Mouse (Mus musculus): ENCODE results near the gene Sv2a. TPM values are rescaled to one million over a fixed set of nuclear protein-coding genes. Genes with fewer than 3 reads are reported as not detected.

Sv2a gene
- polyA plus RNA-seq, 1 experiment: 0.28 TPM

DNA sequence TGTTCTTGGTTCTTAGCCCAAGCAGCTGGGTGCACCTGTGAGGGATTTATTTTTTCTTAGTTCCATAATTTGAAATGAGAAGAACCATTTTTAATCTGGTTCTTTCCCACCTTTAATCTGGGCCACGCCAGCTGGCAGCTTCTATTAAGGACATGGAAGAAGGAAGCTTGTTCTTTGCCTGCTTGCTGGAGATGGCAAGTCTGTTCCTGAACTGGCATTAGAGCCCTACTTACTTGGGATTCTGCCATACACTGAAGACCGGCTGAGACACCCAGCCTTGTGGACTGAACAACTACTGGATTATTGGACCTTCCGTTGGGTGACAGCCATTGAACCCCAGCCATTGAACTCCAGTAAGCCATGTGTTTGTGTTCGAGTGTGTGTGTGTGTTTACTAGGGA lies 41.8 kb downstream of the Sv2a start:
- Histone ChIP-seq H3K36me3 (ENCODE audit: control insufficient read depth, insufficient read depth) (no peaks in the 10 kb centered on the region), H3K4me2 (ENCODE audit: low read depth) (peak overlapping the region; percentile 93), H3ac (ENCODE audit: control insufficient read depth, insufficient read length) (no peak overlapping the region), H3K27me3 (ENCODE audit: control insufficient read depth, insufficient read depth, insufficient read length) (no peaks in the 10 kb centered on the region), H3K4me3 (peak overlapping the region; percentile 47), H3K79me2 (ENCODE audit: control insufficient read depth, insufficient read depth) (no peaks in the 10 kb centered on the region)
- no peak for TF ChIP-seq POLR2AphosphoS2 (IDR thresholded peaks at IDR 0.05; ENCODE audit: insufficient read length, low read depth)
- no peak for TF ChIP-seq TCF12 (IDR thresholded peaks at IDR 0.05; ENCODE audit: insufficient read depth, poor library complexity, severe bottlenecking)

DNA sequence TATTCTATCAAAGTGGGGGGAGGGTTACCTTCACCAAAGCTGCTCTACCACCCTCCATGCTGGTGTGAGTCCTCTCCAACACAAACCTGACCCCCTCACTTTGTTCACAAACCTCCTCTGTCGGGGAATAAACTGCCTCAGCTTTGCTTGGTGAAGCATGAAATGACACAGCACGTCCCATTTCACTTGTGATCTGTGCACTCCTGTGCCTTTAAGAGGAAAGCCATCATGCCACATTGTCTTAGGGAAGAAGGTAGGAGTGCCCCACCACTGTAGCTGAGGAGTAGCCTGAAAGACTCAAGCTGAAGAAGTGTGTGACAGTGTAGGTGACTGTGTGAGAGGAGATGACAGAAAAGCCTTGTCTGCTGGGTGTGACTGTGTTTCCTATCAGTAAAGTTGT lies 44.5 kb downstream of the Sv2a start:
- Histone ChIP-seq H3K36me3 (ENCODE audit: control insufficient read depth, insufficient read depth) (no peaks in the 10 kb centered on the region), H3K4me2 (ENCODE audit: low read depth) (no peak overlapping the region), H3ac (ENCODE audit: control insufficient read depth, insufficient read length) (no peak overlapping the region), H3K27me3 (ENCODE audit: control insufficient read depth, insufficient read depth, insufficient read length) (no peaks in the 10 kb centered on the region), H3K79me2 (ENCODE audit: control insufficient read depth, insufficient read depth) (no peaks in the 10 kb centered on the region), H3K4me3 (no peak overlapping the region)
- TF ChIP-seq USF1 (IDR thresholded peaks at IDR 0.05; ENCODE audit: low read depth) (no peak), E2F4 (IDR thresholded peaks at IDR 0.05; ENCODE audit: insufficient read depth) (no peak), REST (IDR thresholded peaks at IDR 0.05; ENCODE audit: insufficient read depth, insufficient read length) (no peak), MAX (IDR thresholded peaks at IDR 0.05; ENCODE audit: low read depth) (no peak), TCF3 (IDR thresholded peaks at IDR 0.05; ENCODE audit: insufficient read length, low read depth) (no peak), TCF12 (IDR thresholded peaks at IDR 0.05; ENCODE audit: insufficient read depth, poor library complexity, severe bottlenecking) (no peak)

DNA sequence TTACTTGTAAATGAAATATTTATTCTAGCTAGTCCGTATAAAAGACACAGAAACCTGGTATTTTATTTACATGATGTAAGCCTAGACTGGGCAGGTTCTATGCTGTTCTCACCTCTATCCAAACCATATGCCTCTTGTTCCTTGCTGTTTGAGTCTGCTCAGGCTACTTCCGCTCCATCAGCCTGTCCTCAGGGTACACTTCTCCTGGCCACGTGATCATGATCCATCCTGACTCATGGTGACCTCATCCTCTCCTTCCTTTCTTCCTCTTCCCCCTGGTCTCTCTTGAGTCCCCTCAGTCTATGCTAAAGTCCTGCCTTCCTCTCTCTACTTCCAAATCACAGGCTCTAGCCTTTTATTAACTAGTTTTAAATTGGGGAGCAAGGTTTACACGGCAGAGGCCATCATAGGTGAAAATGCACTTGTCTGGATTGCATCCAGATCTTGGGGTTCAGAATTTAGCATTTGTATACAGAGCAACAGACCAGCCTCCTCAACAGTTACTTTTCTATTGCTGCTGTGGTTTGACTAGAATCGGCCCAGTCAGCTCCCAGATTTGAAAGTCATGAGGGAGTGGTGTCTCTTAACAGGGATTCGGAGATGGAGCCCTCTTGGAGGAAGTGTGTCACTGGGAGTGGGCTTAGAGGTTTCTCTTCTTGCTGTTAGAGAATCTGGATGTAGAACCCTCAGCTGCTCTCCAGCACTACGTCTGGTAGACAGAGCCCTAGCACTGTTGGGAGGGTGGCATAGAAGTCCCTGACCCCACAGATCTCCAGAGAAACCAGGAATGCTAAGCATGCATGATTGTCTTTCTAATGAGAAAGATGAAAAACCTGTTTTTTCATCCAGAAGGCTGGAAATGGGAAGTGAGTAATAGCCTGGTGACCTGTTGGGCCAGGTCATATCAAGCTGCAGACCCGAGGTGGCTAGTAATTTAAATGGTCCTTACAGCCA lies 46.0 kb downstream of the Sv2a start:
- no peak overlapping the region for H3ac ChIP-seq (ENCODE audit: control insufficient read depth, insufficient read length)
- no peaks in the 10 kb centered on the region for H3K27me3 ChIP-seq (ENCODE audit: control insufficient read depth, insufficient read depth, insufficient read length)

DNA sequence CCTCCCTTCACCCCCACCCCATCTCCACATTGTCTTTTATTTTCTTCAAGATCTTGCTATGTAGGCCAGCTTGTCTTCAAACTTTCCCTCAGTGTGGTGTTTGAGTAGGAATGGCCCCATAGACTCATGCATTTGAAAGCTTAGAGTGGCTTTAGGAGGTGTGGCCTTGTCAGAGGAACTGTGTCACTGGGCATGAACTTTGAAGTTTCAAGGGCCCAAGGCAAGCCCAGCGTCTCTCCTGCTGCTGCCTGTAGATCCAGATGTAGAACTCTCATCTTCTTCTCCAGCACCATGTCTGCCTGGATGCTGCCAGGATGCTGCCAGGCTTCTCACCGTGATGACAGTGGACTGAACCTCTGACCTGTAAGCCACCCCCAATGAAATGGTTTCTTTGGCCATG lies 47.9 kb downstream of the Sv2a start:
- H3K36me3 ChIP-seq (ENCODE audit: control insufficient read depth, insufficient read depth): no peaks in the 10 kb centered on the region
- no peaks in the 10 kb centered on the region for H3K79me2 ChIP-seq (ENCODE audit: control insufficient read depth, insufficient read depth)
- no peak overlapping the region for H3K4me2 ChIP-seq (ENCODE audit: low read depth)
- TF ChIP-seq MAX (IDR thresholded peaks at IDR 0.05; ENCODE audit: low read depth): no peak
- no peak for TF ChIP-seq MYOD1 (IDR thresholded peaks at IDR 0.05; ENCODE audit: control insufficient read depth in 1 of 3, insufficient read length in 2 of 3, low read depth in 2 of 3)
- no peak for TF ChIP-seq TCF12 (IDR thresholded peaks at IDR 0.05; ENCODE audit: insufficient read depth, poor library complexity, severe bottlenecking)
- TF ChIP-seq TCF3 (IDR thresholded peaks at IDR 0.05; ENCODE audit: insufficient read length, low read depth): no peak
- TF ChIP-seq SRF (IDR thresholded peaks at IDR 0.05; ENCODE audit: control insufficient read depth, insufficient read length, low read depth): no peak
- no peak for TF ChIP-seq USF1 (IDR thresholded peaks at IDR 0.05; ENCODE audit: low read depth)
- TF ChIP-seq MYOG (IDR thresholded peaks at IDR 0.05; ENCODE audit: control insufficient read depth in 1 of 3, insufficient read depth in 1 of 3, insufficient read length in 2 of 3, low read depth in 2 of 3): no peak
- TF ChIP-seq POLR2AphosphoS2 (IDR thresholded peaks at IDR 0.05; ENCODE audit: insufficient read length, low read depth): no peak
- TF ChIP-seq CEBPB (IDR thresholded peaks at IDR 0.05; ENCODE audit: insufficient read depth, poor library complexity, severe bottlenecking): no peak
- no peak for TF ChIP-seq REST (IDR thresholded peaks at IDR 0.05; ENCODE audit: insufficient read depth, insufficient read length)
- TF ChIP-seq E2F4 (IDR thresholded peaks at IDR 0.05; ENCODE audit: insufficient read depth): no peak
- no peak for TF ChIP-seq POLR2A (IDR thresholded peaks at IDR 0.05; ENCODE audit: insufficient read length, low read depth)
- H3K27me3 ChIP-seq (ENCODE audit: control insufficient read depth, insufficient read depth, insufficient read length): no peaks in the 10 kb centered on the region
- H3ac ChIP-seq (ENCODE audit: control insufficient read depth, insufficient read length): no peak overlapping the region
- no peak overlapping the region for H3K4me3 ChIP-seq

More for the DNA sequence above, 46.0 kb downstream of the Sv2a start:
- Histone ChIP-seq H3K79me2 (ENCODE audit: control insufficient read depth, insufficient read depth) (no peaks in the 10 kb centered on the region), H3K4me2 (ENCODE audit: low read depth) (peak overlapping the region; percentile 58), H3K4me3 (no peak overlapping the region), H3K36me3 (ENCODE audit: control insufficient read depth, insufficient read depth) (no peaks in the 10 kb centered on the region)
- TF ChIP-seq SRF (IDR thresholded peaks at IDR 0.05; ENCODE audit: control insufficient read depth, insufficient read length, low read depth) (no peak), MYOD1 (IDR thresholded peaks at IDR 0.05; ENCODE audit: control insufficient read depth in 1 of 3, insufficient read length in 2 of 3, low read depth in 2 of 3) (no peak), USF1 (IDR thresholded peaks at IDR 0.05; ENCODE audit: low read depth) (peak; percentile 99), POLR2A (IDR thresholded peaks at IDR 0.05; ENCODE audit: insufficient read length, low read depth) (peak; percentile 44), POLR2AphosphoS2 (IDR thresholded peaks at IDR 0.05; ENCODE audit: insufficient read length, low read depth) (no peak)

DNA sequence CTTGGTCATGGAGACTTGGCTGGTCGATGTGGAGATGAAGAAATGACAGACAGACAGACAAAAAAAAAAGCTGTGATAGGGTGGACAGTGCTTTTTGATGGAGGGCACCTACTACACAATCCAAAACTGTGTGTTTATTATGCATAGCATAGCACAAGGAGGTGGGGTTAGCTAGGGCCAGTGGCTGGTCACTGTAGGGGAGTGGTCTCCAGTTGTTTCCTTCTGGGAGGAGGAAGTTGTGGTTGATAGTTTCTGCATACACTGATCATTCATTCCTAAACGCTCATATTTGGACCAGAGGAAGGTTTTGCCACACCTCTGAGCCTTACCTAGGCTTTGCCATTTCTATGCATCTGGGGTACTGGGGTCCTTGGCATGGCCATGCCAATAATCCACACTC lies 49.5 kb downstream of the Sv2a start:
- no peaks in the 10 kb centered on the region for H3K79me2 ChIP-seq (ENCODE audit: control insufficient read depth, insufficient read depth)
- H3K27me3 ChIP-seq (ENCODE audit: control insufficient read depth, insufficient read depth, insufficient read length): no peaks in the 10 kb centered on the region
- no peak overlapping the region for H3K4me3 ChIP-seq
- no peak overlapping the region for H3ac ChIP-seq (ENCODE audit: control insufficient read depth, insufficient read length)
- H3K36me3 ChIP-seq (ENCODE audit: control insufficient read depth, insufficient read depth): no peaks in the 10 kb centered on the region
- TF ChIP-seq TCF12 (IDR thresholded peaks at IDR 0.05; ENCODE audit: insufficient read depth, poor library complexity, severe bottlenecking) (no peak), TCF3 (IDR thresholded peaks at IDR 0.05; ENCODE audit: insufficient read length, low read depth) (no peak), SRF (IDR thresholded peaks at IDR 0.05; ENCODE audit: control insufficient read depth, insufficient read length, low read depth) (no peak), USF1 (IDR thresholded peaks at IDR 0.05; ENCODE audit: low read depth) (no peak)
- no peak overlapping the region for H3K4me2 ChIP-seq (ENCODE audit: low read depth)

Measured in myocyte (in vitro differentiated cells).